Mouse (Mus musculus) cerebellum, adult 11 months (tissue): Measurements from ENCODE around the gene Csgalnact2.

Experiments used
- DNase-seq: peaks from one replicate; pipeline ENCODE4 v3.0.0; 2022

Gene Csgalnact2

GRCm38 (mm10) chr6:118071416-118071815, 67.5 kb downstream of the Csgalnact2 start:
- no peak for DNase-seq

- no peak for DNase-seq
Measured at GRCm38 (mm10) chr6:118071013-118071350, 68.0 kb downstream of the Csgalnact2 start.

GRCm38 (mm10) chr6:118070321-118071012, 68.5 kb downstream of the Csgalnact2 start:
- peak; percentile 72 for DNase-seq

GRCm38 (mm10) chr6:118067720-118068119, 71.2 kb downstream of the Csgalnact2 start:
- DNase-seq: no peak

GRCm38 (mm10) chr6:118066199-118067081, 72.5 kb downstream of the Csgalnact2 start:
- peak; percentile 60 for DNase-seq

- DNase-seq: no peak
Measured at GRCm38 (mm10) chr6:118065837-118066198, 73.1 kb downstream of the Csgalnact2 start.

- DNase-seq: peak; percentile 76
Measured at GRCm38 (mm10) chr6:118064968-118065530, 73.9 kb downstream of the Csgalnact2 start.

- no peak for DNase-seq
Measured at GRCm38 (mm10) chr6:118063266-118063665, 75.7 kb downstream of the Csgalnact2 start.

GRCm38 (mm10) chr6:118061266-118061665, 77.7 kb downstream of the Csgalnact2 start:
- DNase-seq: no peak
